Mouse (Mus musculus) MEL (cell line): ENCODE measurements around the gene Smarcd2. TPM values are rescaled to one million over a fixed set of nuclear protein-coding genes. Genes with fewer than 3 reads are reported as not detected.

ENCODE experiments used
- DNase-seq: peaks from one replicate; pipeline ENCODE4 v3.0.0; 2011; ENCODE audit warnings: low read depth, low spot score
- H3K27ac ChIP-seq: 2 replicates; pipeline ENCODE4 v1.5.1; 2012; ENCODE audit warnings: low read depth, mild to moderate bottlenecking, control low read depth, low read length, moderate library complexity; ENCODE audit not compliant: control insufficient read depth
- H3K27me3 ChIP-seq, 2 experiments: fragments of 150-350 bp in 1 of 2; sonication (generic) in 1 of 2; 2 replicates each; pipeline ENCODE4 v1.6.1; 2012; ENCODE audit warnings: low read length in 2 of 2, mild to moderate bottlenecking in 2 of 2, improper control_type of control experiment in 1 of 2, moderate library complexity in 1 of 2; ENCODE audit not compliant: insufficient read depth in 2 of 2, control insufficient read depth in 1 of 2
- H3K36me3 ChIP-seq, 2 experiments: 2 replicates each; pipeline ENCODE4 v1.6.1; 2012 to 2014; ENCODE audit warnings: low read length in 2 of 2, improper control_type of control experiment in 1 of 2, inconsistent platforms in 1 of 2, mild to moderate bottlenecking in 1 of 2; ENCODE audit not compliant: insufficient read depth in 2 of 2, control insufficient read depth in 1 of 2
- H3K4me1 ChIP-seq, 2 experiments: fragments of 150-350 bp in 1 of 2; sonication (generic) in 1 of 2; 2 replicates each; pipeline ENCODE4 v1.6.1; 2012; ENCODE audit warnings: low read length in 2 of 2, improper control_type of control experiment in 1 of 2, mild to moderate bottlenecking in 1 of 2; ENCODE audit not compliant: insufficient read depth in 2 of 2, control insufficient read depth in 1 of 2
- H3K4me3 ChIP-seq, 2 experiments: fragments of 150-350 bp in 1 of 2; sonication (generic) in 1 of 2; 2 replicates each; pipeline ENCODE4 v1.5.1; 2012; ENCODE audit warnings: low read depth in 2 of 2, low read length in 2 of 2, mild to moderate bottlenecking in 2 of 2, moderate library complexity in 2 of 2, control low read depth in 1 of 2, improper control_type of control experiment in 1 of 2; ENCODE audit not compliant: control insufficient read depth in 1 of 2, insufficient read depth in 1 of 2
- H3K79me2 ChIP-seq: 2 replicates; pipeline ENCODE4 v1.6.1; 2012; ENCODE audit warnings: mild to moderate bottlenecking, low read length, moderate library complexity; ENCODE audit not compliant: control insufficient read depth, poor library complexity, insufficient read depth
- H3K9ac ChIP-seq: 2 replicates; pipeline ENCODE4 v1.6.1; 2012; ENCODE audit warnings: low read depth, mild to moderate bottlenecking, control low read depth, low read length, moderate library complexity; ENCODE audit not compliant: control insufficient read depth, poor library complexity, severe bottlenecking
- H3K9me3 ChIP-seq: fragments of 150-350 bp; sonication (generic); replicated peaks from 2 replicates; pipeline ENCODE4 v1.6.1; 2012; ENCODE audit warnings: mild to moderate bottlenecking, low read length, improper control_type of control experiment, moderate library complexity; ENCODE audit not compliant: insufficient read depth
- BHLHE40 ChIP-seq: IDR thresholded peaks from 2 replicates; pipeline ENCODE4 v1.6.1; 2012; ENCODE audit warnings: low read depth, mild to moderate bottlenecking, inconsistent platforms, low read length, improper control_type of control experiment, borderline replicate concordance
- CHD2 ChIP-seq: IDR thresholded peaks from 2 replicates; pipeline ENCODE4 v1.6.1; 2011; ENCODE audit warnings: low read length, improper control_type of control experiment
- E2F4 ChIP-seq: IDR thresholded peaks from 2 replicates; pipeline ENCODE4 v1.6.1; 2011; ENCODE audit warnings: low read depth, low read length, improper control_type of control experiment, borderline replicate concordance
- ETS1 ChIP-seq: IDR thresholded peaks from 2 replicates; pipeline ENCODE4 v1.6.1; 2012; ENCODE audit warnings: low read depth, mild to moderate bottlenecking, inconsistent platforms, low read length, improper control_type of control experiment, moderate library complexity
- GABPA ChIP-seq: IDR thresholded peaks from 2 replicates; pipeline ENCODE4 v1.6.1; 2012; ENCODE audit warnings: low read depth, mild to moderate bottlenecking, inconsistent platforms, low read length, improper control_type of control experiment, moderate library complexity
- GATA1 ChIP-seq: IDR thresholded peaks from 2 replicates; pipeline ENCODE4 v1.6.1; 2011; ENCODE audit warnings: low read depth, low read length, improper control_type of control experiment
- MAFK ChIP-seq: IDR thresholded peaks from 2 replicates; pipeline ENCODE4 v1.6.1; 2011; ENCODE audit warnings: low read depth, mild to moderate bottlenecking, low read length, improper control_type of control experiment, borderline replicate concordance
- MYB ChIP-seq: IDR thresholded peaks from 2 replicates; pipeline ENCODE4 v1.6.1; 2011; ENCODE audit warnings: mild to moderate bottlenecking, low read depth, low read length, improper control_type of control experiment
- MYC ChIP-seq: IDR thresholded peaks from 2 replicates; pipeline ENCODE4 v1.6.1; 2011; ENCODE audit warnings: low read depth, mild to moderate bottlenecking, low read length, improper control_type of control experiment, moderate library complexity
- NRF1 ChIP-seq: IDR thresholded peaks from 2 replicates; pipeline ENCODE4 v1.6.1; 2014; ENCODE audit warnings: low read depth, mild to moderate bottlenecking, inconsistent platforms, low read length, improper control_type of control experiment, moderate library complexity; ENCODE audit not compliant: poor library complexity, insufficient read depth, severe bottlenecking
- TBP ChIP-seq: IDR thresholded peaks from 2 replicates; pipeline ENCODE4 v1.8.0; 2011; ENCODE audit warnings: low read depth, low read length, improper control_type of control experiment
- UBTF ChIP-seq: IDR thresholded peaks from 2 replicates; pipeline ENCODE4 v1.6.1; 2012; ENCODE audit warnings: low read depth, mild to moderate bottlenecking, inconsistent platforms, low read length, improper control_type of control experiment, moderate library complexity, borderline replicate concordance; ENCODE audit not compliant: insufficient read depth
- polyA plus RNA-seq, 2 experiments: library from polyadenylated mRNA; stranded (reverse) in 1 of 2; unstranded in 1 of 2; fragments of >175 nt in 1 of 2; fragments of >200 nt in 1 of 2; gene quantifications; 2 replicates each; pipeline versions ENCODE4 v1.2.1 to v1.2.4; 2012; ENCODE audit warnings: low replicate concordance in 2 of 2, low read depth in 1 of 2; ENCODE audit not compliant: insufficient read length in 2 of 2, insufficient read depth in 1 of 2, missing spikeins in 1 of 2
- total RNA-seq: library from RNA; depleted of rRNA; stranded (reverse); fragments of 300-350 nt; gene quantifications from 2 replicates; pipeline ENCODE4 v1.2.3, GENCODE M21; 2012

Smarcd2 gene
- total and polyA plus RNA-seq, 3 experiments, result 123 to 131 TPM; not detected in 1

- peaks cover 5 to 13% of the 10 kb centered on the region in 2 experiments; a peak in 3 of 4 replicates for H3K27me3 ChIP-seq
- no peak overlapping the region for H3K4me3 ChIP-seq
- no peak for DNase-seq
- no peaks in the 10 kb centered on the region for H3K36me3 ChIP-seq
- no peaks in the 10 kb centered on the region for H3K9me3 ChIP-seq
- no peaks in the 10 kb centered on the region for H3K4me1 ChIP-seq
- no peak overlapping the region for H3K9ac ChIP-seq
- no peak overlapping the region for H3K27ac ChIP-seq
- H3K79me2 ChIP-seq, result no peaks in the 10 kb centered on the region
- TF ChIP-seq NRF1, result no peak
- no peak for TF ChIP-seq GABPA
- no peak for TF ChIP-seq CHD2
- no peak for TF ChIP-seq BHLHE40
Observed at GRCm38 (mm10) chr11:106307432-106307831, 34.7 kb upstream of the Smarcd2 start.

DNA sequence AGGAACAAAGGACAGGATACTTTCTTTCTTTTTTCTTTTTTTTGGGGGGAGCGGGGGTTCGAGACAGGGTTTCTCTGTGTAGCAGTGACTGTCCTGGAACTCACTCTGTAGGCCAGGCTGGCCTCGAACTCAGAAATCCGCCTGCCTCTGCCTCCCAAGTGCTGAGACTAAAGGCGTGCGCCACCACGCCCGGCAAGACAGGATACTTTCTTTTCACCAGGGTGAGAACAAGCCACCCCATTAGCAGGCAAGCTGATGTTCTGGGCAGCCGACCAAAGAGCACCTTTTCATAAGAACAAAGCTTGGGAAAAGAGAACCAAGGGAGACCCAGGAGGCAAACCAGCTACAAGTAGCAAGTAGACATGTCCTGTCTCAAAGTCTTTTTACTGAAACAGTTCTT lies 34.0 kb upstream of the Smarcd2 start:
- H3K36me3 ChIP-seq, result no peaks in the 10 kb centered on the region
- no peak for DNase-seq
- peaks cover 5 to 13% of the 10 kb centered on the region in 2 experiments; a peak in 3 of 4 replicates for H3K27me3 ChIP-seq
- H3K27ac ChIP-seq, result no peak overlapping the region
- TF ChIP-seq ETS1 (no peak), TBP (peak; percentile 75), MYB (no peak), E2F4 (no peak)
- H3K4me3 ChIP-seq, result no peak overlapping the region
- H3K4me1 ChIP-seq, result no peaks in the 10 kb centered on the region
- H3K9me3 ChIP-seq, result no peaks in the 10 kb centered on the region
- H3K79me2 ChIP-seq, result no peaks in the 10 kb centered on the region
- H3K9ac ChIP-seq, result no peak overlapping the region

DNA sequence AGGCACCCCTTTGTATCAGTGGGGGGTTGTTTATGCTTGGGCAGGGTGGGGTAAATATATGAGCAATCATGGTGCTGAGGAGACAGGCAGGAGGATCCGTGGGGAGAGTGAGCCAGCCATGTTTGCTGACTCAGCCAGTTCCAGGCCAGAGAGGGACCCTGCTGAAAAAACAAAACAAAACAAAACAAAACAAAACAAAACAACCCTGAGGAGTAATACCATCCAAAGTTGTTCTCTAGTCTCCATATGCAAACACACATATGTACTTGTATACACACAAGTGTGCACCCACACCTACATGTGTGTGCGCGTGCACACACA lies 33.3 kb upstream of the Smarcd2 start:
- DNase-seq, result no peak
- no peak overlapping the region for H3K4me3 ChIP-seq
- TF ChIP-seq UBTF (no peak), MAFK (peak; percentile 67), MYC (no peak), GATA1 (no peak)
- no peaks in the 10 kb centered on the region for H3K9me3 ChIP-seq
- no peak overlapping the region for H3K27ac ChIP-seq
- H3K4me1 ChIP-seq, result no peaks in the 10 kb centered on the region
- no peaks in the 10 kb centered on the region for H3K36me3 ChIP-seq
- no peak overlapping the region for H3K9ac ChIP-seq
- H3K27me3 ChIP-seq, result peaks cover 5 to 13% of the 10 kb centered on the region in 2 experiments; a peak in 2 of 4 replicates
- no peaks in the 10 kb centered on the region for H3K79me2 ChIP-seq
